Comparison of ENCODE assay signal across 28 mouse cellular contexts in genomic region chr1:120374832-120375231, GRCm38 (mm10). TPM values are rescaled to one million over a fixed set of nuclear protein-coding genes. Genes with fewer than 3 reads are reported as not detected.
DNase-seq lines count a peak whose midpoint lies in the region; ATAC-seq lines count a peak whose summit lies in the region.
"Had no signal": no experiment of that assay in that cellular context is flagged by ENCODE, and none has a peak within 500 bp of the region (broad histone marks: within the 10 kb centered on the region; RNA-seq: fewer than 3 reads in every experiment).

No protein-coding gene starts in this region.

- WGBS in hindbrain, embryonic 10.5 days, result 36% methylated on average over 2 of the region's 2 CpGs
- 35% methylated on average over 2 of the region's 2 CpGs for WGBS in hindbrain, embryonic 12.5 days

- no peaks in the 10 kb centered on the region for H3K27me3 ChIP-seq in hindbrain, embryonic 10.5 days (ENCODE audit: insufficient read depth, poor library complexity, severe bottlenecking)
- no peaks in the 10 kb centered on the region for H3K27me3 ChIP-seq in hindbrain, embryonic 12.5 days
- H3K27me3 ChIP-seq: forebrain, embryonic 13.5 days; heart, embryonic 12.5 days; heart, embryonic 15.5 days; hindbrain, embryonic 15.5 days had no signal

- no peak overlapping the region for H3K9ac ChIP-seq in hindbrain, embryonic 12.5 days
- H3K9ac ChIP-seq: forebrain, embryonic 13.5 days; heart, embryonic 12.5 days; heart, embryonic 15.5 days; hindbrain, embryonic 15.5 days had no signal

- peak; percentile 19 for DNase-seq in hindbrain, embryonic 10.5 days (ENCODE audit: low spot score)
- peak; percentile 31 to 33 for DNase-seq in spleen, postnatal 36 days (ENCODE audit: low spot score in 2 of 2)
- no peak for DNase-seq in spleen, postnatal 4 days (ENCODE audit: low spot score in 2 of 2)
- DNase-seq in brain, adult 2 months (ENCODE audit: low read depth, low spot score), result peak; percentile 1
- DNase-seq in frontal cortex, adult 2 months (ENCODE audit: extremely low spot score in 1 of 2, low spot score in 1 of 2), result no peak
- DNase-seq: adrenal gland, postnatal 25 days; B cell, adult 2 months; cerebellum, adult 18-20 months; cerebellum, adult 9-10 months; cerebellum, postnatal 14 days; gastrocnemius, postnatal 25 days; heart, adult 18-20 months; heart, postnatal 10 days; heart, postnatal 36 days had no signal

- no peak overlapping the region for H3K4me3 ChIP-seq in hindbrain, embryonic 10.5 days
- H3K4me3 ChIP-seq in hindbrain, embryonic 12.5 days, result no peak overlapping the region
- H3K4me3 ChIP-seq: forebrain, embryonic 10.5 days; forebrain, embryonic 13.5 days; heart, embryonic 12.5 days; heart, embryonic 15.5 days; hindbrain, embryonic 15.5 days had no signal

- H3K4me2 ChIP-seq in hindbrain, embryonic 12.5 days (replicated peaks), result no peak overlapping the region
- H3K4me2 ChIP-seq: forebrain, embryonic 13.5 days; heart, embryonic 12.5 days; heart, embryonic 15.5 days; hindbrain, embryonic 15.5 days had no signal

- no peaks in the 10 kb centered on the region for H3K36me3 ChIP-seq in hindbrain, embryonic 10.5 days
- H3K36me3 ChIP-seq in hindbrain, embryonic 12.5 days, result no peaks in the 10 kb centered on the region
- H3K36me3 ChIP-seq: forebrain, embryonic 10.5 days; heart, embryonic 12.5 days; heart, embryonic 15.5 days; hindbrain, embryonic 15.5 days had no signal

- H3K4me1 ChIP-seq in hindbrain, embryonic 10.5 days (replicated peaks), result peaks cover 9% of the 10 kb centered on the region; the same call in 1 of the 2 replicates
- no peaks in the 10 kb centered on the region for H3K4me1 ChIP-seq in hindbrain, embryonic 12.5 days
- H3K4me1 ChIP-seq: forebrain, embryonic 13.5 days; heart, embryonic 12.5 days; heart, embryonic 15.5 days; hindbrain, embryonic 15.5 days had no signal

- no peak for ATAC-seq in hindbrain, embryonic 12.5 days (ENCODE audit: low FRiP score)
- no peak for ATAC-seq in megakaryocyte progenitor cell, adult 5-6 weeks (replicated peaks; ENCODE audit: poor library complexity)
- ATAC-seq: CD4-positive, CD25-positive, alpha-beta regulatory T cell, adult 4 months; forebrain, embryonic 13.5 days; forebrain, embryonic 16.5 days; Patski had no signal

- no peaks in the 10 kb centered on the region for H3K9me3 ChIP-seq in hindbrain, embryonic 10.5 days
- no peaks in the 10 kb centered on the region for H3K9me3 ChIP-seq in hindbrain, embryonic 12.5 days (replicated peaks)
- H3K9me3 ChIP-seq: forebrain, embryonic 10.5 days; forebrain, embryonic 13.5 days; heart, embryonic 12.5 days; heart, embryonic 15.5 days; hindbrain, embryonic 15.5 days had no signal

- H3K27ac ChIP-seq in hindbrain, embryonic 10.5 days, result no peak overlapping the region
- no peak overlapping the region for H3K27ac ChIP-seq in hindbrain, embryonic 12.5 days
- H3K27ac ChIP-seq: forebrain, embryonic 10.5 days; forebrain, embryonic 13.5 days; heart, embryonic 15.5 days; hindbrain, embryonic 15.5 days had no signal

RNA-seq across cellular contexts. Expression of gene C1ql2, which starts 34.5 kb away (rescaled TPM):
- 0.54 and 1.8 TPM in 2 replicates for polyA plus RNA-seq in hindbrain, embryonic 10.5 days (2016; fragmentation: Nextera tagmentation; extraction: Ambion mirVana)
- polyA plus RNA-seq in hindbrain, embryonic 12.5 days (2016; fragmentation: Nextera tagmentation; extraction: Ambion mirVana), result 2.7 and 3.3 TPM in 2 replicates
- polyA plus RNA-seq in frontal cortex, adult 2 months (2012; rRNA removed), result 0.48 and 0.70 TPM in 2 replicates
- not detected in 2 replicates for total RNA-seq in megakaryocyte progenitor cell, adult 5-6 weeks (2015)
- total RNA-seq in megakaryocyte progenitor cell, adult 5-6 weeks (2017), result not detected in 2 replicates
- total RNA-seq: adrenal gland, adult 18-20 months; adrenal gland, postnatal 25 days; gastrocnemius, adult 8-10 months; gastrocnemius, postnatal 25 days; heart, adult 18-20 months; heart, postnatal 10 days; heart, postnatal 36 days had no signal
- polyA plus RNA-seq: CD4-positive, CD25-positive, alpha-beta regulatory T cell, adult 4 months; gonadal fat pad, adult 2 months; heart, embryonic 12.5 days; heart, embryonic 15.5 days; intestine, embryonic 14.5 days; Patski had no signal

Comparison
In these comparisons a context has a peak if more than half of its experiments do, and no peak if none do; other contexts are left out.
1. DNase-seq: peak in hindbrain, embryonic 10.5 days (single experiment), spleen, postnatal 36 days (2 of 2) and brain, adult 2 months (single experiment); none in spleen, postnatal 4 days (0 of 2) and frontal cortex, adult 2 months (0 of 2).